Mouse (Mus musculus) WW6 (cell line): ENCODE data around the gene Zfp606.

ENCODE experiments used
- DNase-seq: peaks from one replicate; pipeline ENCODE4 v3.0.0-alpha.2; 2013; ENCODE audit warnings: low read depth, low spot score

Gene Zfp606

DNA sequence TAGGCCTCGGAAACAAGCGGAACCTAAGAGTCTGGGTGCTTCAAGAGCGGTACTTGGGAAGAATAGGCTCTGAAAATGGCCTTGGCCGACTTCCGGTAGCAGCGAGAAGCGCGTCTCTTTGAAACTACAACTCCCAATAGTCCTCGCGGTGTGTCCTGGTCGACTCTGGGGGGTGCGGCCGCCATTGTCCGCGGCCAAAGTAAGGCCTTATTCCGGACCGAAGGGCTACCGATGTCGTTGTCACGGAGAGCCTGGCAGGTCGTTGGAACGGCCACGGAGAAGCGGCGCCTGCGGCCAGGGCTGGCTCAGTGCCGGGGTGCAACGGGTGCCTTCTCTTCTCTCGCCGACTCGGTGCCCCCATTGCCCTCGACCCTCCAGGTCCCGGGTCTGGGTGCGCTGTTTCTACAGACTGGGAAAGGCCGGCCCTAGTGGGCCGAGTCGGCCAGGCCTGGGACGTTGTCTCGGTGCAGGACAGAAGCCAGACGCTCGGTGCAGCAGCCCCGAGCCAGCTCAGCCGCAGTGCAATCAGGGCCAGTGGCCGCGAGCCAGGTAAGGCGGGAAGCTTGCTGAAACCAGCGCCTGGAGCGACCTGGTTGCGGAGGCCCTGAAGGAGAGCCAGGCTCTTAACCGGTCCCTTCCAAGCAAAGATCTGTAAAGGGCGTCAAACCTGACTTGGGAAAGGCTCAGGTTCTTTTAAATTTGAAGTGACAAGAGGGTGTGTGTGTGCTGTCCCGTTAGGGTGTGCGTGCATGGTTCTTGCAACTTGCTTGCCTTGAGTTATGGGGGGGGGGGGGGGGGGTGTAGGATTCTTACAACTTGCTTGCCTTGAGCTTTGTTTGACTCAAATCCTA is at the start of gene Zfp606:
Zfp606 (plus strand) TSS at position 136 of the 851 bp plus-strand sequence.
- peak; percentile 67 for DNase-seq

DNA sequence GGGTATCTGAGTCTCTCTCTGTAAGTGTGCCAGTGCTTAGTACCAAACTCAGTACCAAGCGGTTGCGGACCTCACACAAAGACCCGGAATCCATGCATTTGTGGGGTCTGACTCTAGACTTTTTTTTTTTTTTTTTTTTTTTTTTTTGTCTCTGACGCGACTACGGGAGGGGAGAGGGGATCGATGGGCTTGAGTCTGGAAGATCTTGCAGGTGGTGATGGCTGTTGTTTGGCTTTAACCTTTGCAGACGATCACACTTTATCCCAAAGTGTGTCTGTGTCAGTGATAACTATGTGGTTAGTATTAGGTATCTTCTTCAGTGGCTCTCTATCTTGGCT is 885 bp downstream of the Zfp606 start:
- no peak for DNase-seq

- DNase-seq = no peak
Measured at GRCm38 (mm10) chr7:12479525-12479924, 1.4 kb downstream of the Zfp606 start.

GRCm38 (mm10) chr7:12483771-12484170 is 5.7 kb downstream of the Zfp606 start:
- DNase-seq = no peak

DNA sequence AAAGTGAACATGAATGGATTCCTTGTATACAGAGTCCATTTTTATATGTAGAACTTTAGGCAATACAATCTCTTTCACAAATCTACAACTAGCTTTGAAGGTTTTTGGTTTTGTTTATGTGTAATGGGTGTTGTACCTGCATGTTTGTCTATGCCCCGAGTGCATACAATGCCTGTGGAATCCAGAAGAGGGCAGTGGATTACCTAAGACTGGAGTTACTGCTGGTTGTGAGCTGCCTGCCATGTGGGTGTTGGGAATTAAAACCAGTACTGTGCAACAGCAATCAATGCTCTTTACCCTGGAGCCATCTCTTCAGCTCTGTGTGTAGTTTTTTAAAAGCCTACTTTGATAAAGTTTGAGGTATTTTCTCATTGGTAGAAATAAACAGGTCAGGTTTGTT is 7.9 kb downstream of the Zfp606 start:
- no peak for DNase-seq

DNA sequence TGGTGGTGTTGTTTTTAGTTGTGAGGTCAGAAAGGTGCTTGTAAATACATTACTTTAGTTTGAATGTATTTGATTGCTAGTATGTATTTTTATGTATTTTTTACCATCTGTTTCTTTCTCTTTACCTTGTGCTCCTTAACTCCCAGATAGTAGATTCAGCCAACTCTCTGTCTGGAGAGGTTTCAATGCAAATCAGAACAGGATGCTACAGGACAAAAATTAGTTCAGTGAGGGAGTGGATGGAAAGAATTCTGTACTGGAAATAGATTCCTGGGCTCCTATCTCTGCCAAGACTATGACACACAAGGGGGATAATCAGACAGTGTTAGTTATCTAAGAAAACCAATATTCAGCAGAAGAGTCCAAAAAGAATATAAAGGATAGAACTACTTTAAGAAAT is 8.6 kb downstream of the Zfp606 start:
- no peak for DNase-seq

- DNase-seq = no peak
Measured at GRCm38 (mm10) chr7:12510913-12511312, 32.8 kb downstream of the Zfp606 start.

DNA sequence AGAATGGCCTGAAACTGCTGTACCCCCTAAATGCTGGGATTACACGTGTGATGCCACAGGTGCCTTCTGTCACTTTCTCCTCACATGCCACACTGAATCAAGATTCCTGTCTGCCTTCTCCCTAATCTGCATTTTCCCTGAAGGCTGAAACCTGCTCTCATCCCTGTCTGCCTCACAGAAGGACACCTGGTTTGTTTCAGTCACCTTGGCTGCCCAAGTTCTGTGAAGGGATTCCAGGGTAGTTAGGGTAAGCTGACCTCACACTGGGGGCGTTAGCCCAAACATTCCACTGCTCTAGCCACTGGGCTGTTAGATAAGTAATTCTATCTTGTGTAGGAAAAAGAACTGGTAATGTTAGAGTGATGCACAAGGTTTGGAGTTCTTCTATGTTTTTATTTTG is 34.1 kb downstream of the Zfp606 start, which contains the start of gene 2900092C05Rik:
2900092C05Rik (plus strand) TSS at position 301 of the 400 bp plus-strand sequence.
- DNase-seq = no peak
